Mouse (Mus musculus): ENCODE results near the gene Mrpl53. TPM values are rescaled to one million over a fixed set of nuclear protein-coding genes. Genes with fewer than 3 reads are reported as not detected.

The Mrpl53 gene
- total RNA-seq, 2 experiments from 2014 or later: 61.7 to 64.8 TPM

DNA sequence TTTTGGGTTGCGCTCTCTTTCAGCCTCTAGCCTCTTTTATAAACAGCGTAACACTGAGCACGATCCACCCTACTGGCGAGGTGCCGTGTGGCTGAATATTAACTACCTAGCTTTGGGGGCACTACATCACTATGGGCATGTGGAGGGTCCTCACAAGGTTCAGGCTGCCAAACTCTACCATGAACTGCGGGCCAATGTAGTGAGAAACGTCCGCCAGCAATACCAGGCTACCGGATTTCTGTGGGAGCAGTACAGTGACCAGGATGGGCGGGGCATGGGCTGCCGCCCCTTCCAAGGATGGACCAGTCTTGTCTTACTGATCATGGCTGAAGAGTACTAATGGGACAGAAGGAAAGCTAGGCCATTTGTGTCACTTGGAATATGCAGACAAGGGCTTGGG is 9.5 kb downstream of the Mrpl53 start:
- no peak for DNase-seq (ENCODE audit: low spot score in 2 of 2)
- intact Hi-C loops (cut with DNase I): loop anchor here (5.0 kb wide), 1 partner anchor 39 kb away; the partner anchor contains the start of genes 1700003E16Rik and Wdr54

DNA sequence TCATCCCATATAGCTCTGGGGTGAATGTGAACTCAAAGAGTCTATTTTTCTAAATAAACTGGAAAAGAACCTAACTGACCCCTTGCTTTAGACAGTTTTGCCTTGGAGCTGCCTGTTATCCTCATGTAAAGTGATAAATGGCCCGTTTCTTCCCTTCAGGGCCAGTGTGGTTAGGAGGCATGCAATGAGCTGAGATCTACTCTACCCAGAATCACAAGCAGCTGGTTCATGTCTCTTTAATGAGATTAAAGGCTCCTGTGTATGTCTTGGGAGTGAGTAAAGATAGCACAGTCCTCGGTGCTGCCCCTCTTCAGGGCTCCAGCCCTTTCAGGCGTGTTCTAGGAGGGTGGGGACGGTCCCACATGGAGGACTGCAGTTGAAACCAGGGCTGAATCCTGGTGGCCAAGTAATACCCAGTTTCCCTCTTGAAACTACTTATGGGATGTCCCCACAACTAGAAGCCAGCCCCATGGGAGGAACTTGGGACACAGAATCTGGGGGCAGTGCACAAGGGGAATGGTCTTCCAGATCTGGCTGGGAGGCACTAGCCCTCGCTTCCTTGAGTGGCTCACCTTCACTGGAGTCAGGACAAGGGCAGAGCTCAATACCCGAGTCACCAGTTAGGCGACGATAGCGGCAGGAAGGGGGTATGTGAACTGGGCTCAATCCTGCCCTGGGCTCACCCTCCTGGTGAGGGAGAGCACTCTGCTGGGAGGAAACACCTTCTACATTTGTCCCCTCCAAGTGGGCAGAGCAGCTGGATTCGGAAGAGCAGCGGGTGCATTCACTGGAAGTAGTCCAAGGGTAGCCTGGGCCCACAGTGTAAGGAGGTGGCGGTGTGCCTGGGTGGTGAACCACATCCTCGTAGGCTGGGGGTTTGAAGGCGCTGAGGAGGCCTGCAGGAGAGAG is 10.2 kb downstream of the Mrpl53 start:
- no peak for DNase-seq (ENCODE audit: low spot score in 2 of 2)
- intact Hi-C loops (cut with DNase I): loop anchor here (5.0 kb wide), 1 partner anchor 38 kb away; the partner anchor contains the start of genes 1700003E16Rik and Wdr54

- no peak for DNase-seq (ENCODE audit: low spot score in 2 of 2)
- intact Hi-C loops (cut with DNase I): loop anchor here (5.0 kb wide), 1 partner anchor 38 kb away; the partner anchor contains the start of genes 1700003E16Rik and Wdr54
These were observed 10.9 kb downstream of the Mrpl53 start for GRCm38 (mm10) chr6:83119734-83120051.

DNA sequence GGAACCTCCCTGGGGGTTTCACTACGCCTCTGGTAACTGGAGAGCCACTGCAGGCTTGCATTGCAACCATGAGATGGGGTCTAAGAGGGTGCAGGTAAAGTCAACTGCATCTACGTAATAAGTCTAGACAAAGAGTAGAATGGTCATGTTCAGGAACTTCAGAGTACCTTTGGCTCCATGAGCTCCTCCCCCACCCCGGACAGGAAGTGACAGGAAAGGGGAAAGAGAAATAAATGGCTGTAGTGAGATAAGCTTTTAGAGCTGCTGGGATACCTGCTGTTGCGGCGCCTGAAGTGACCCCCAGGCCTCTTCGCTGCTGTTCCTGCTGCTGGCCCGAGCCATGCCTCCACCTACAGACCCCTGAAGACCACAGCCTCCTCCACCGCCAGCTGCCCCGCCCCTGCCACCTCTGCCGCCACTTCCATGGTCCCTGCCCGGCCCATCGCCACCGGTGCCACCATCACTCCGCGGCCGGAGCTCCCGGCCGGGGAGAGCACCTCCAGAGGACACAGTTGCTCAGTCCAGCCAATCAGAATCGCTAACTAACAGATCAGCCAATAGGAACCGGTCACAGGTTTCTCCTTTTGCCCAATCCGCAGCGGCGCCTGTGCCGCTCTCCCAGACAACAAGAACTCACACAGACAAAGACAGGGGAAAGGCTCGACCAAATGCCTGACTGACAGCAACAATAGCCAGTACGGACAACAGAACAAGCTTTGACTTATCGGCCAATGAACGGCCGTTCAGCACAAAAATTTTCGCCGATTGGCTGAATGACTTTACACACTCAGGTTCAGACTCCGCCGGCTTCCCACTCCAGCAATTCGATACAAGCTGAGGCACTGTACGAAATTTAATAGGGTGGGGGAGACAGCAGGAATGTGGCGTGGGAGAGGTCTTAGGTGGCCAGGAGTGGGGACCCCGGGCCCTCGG is 12.4 kb downstream of the Mrpl53 start, which contains the start of gene Wbp1:
TSS of gene Wbp1 (minus strand) at position 630 of the 933 bp plus-strand sequence.
- intact Hi-C loops (cut with DNase I): no loop called here
- peak; percentile 96 to 99 for DNase-seq (ENCODE audit: low spot score in 2 of 2)

GRCm38 (mm10) chr6:83121863-83122710 is 13.2 kb downstream of the Mrpl53 start:
- no peak for DNase-seq (ENCODE audit: low spot score in 2 of 2)
- intact Hi-C loops (cut with DNase I): no loop called here

- intact Hi-C loops (cut with DNase I): no loop called here
- DNase-seq (ENCODE audit: low spot score in 2 of 2): no peak
These were observed 14.1 kb downstream of the Mrpl53 start for GRCm38 (mm10) chr6:83122961-83123360.

DNA sequence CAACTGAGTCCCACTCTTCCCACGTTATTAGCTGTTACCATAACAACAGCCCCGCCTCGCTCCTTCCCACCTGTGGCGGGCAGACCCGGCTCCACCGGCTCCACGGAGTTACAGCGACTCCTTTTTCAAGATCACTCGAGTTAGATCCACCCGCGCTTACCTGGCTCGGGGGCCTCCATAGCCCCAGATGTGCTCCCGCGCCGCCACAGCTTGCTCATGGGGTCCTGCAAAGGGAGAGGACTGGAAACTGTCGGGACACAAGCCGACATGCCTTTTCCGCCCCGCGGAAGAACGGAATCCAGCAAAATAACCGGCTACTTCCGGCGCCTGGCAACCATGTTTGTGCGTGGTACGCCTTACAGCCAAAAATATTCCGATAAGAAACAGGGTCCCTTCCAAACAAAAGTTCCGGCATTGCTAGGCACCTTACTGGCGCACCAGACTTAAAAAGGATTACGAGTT is 16.0 kb downstream of the Mrpl53 start:
- DNase-seq (ENCODE audit: low spot score in 2 of 2): peak; percentile 89 to 94
- intact Hi-C loops (cut with DNase I): no loop called here

DNA sequence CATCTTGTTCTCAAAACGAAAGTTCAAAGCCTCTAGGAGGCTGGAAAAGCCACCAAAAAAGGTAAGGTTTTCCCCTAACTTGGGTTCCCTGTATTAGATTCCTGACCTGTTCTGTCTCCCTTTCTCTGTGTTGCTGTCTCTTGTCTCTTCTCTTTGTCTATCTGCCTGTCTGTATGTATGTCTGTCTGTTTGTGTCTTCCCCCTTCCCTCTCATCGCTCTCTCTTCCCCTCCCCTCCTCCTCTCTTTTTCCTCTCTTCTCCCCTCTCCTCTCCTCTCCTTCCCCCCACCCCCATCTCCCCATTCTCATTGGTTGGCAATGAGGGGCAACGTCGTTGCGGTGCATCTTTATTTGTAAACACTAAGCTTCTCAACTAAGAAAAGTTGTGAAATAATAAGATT is 16.5 kb downstream of the Mrpl53 start, which contains the start of gene Ino80b:
TSS of gene Ino80b (minus strand) at position 101 of the 400 bp plus-strand sequence.
- no peak for DNase-seq (ENCODE audit: low spot score in 2 of 2)
- intact Hi-C loops (cut with DNase I): no loop called here

- intact Hi-C loops (cut with DNase I): no loop called here
- DNase-seq (ENCODE audit: low spot score in 2 of 2): no peak
These were observed 18.6 kb downstream of the Mrpl53 start for GRCm38 (mm10) chr6:83127419-83127818.

DNA sequence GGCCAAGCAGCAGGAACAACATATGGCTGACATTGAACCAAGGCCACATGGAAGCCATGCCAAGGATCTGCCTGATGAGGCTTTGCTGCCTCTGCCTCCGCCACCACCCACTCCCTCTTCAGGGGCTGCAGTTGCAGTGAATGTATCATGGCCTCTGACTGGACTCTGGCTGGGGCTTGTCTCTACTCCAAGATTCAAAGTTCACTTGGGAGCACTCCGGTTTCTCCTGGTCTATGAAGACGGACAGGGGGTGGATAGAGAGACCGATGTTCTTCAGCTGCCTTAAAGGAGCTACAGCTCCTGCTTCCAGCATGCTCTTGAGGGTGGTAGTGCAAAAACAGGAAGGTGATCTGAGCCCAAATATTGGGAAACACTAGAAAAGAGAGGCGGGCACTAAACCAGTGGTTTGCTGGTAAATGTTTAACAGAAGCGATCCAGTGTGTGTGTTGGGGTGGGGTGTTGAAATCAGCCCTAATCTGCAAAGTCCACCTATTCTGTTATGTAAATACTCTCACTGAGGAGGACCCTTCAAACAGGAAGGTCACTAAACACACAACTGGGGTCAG is 22.7 kb downstream of the Mrpl53 start:
- intact Hi-C loops (cut with DNase I): no loop called here
- DNase-seq (ENCODE audit: low spot score in 2 of 2): no peak

DNA sequence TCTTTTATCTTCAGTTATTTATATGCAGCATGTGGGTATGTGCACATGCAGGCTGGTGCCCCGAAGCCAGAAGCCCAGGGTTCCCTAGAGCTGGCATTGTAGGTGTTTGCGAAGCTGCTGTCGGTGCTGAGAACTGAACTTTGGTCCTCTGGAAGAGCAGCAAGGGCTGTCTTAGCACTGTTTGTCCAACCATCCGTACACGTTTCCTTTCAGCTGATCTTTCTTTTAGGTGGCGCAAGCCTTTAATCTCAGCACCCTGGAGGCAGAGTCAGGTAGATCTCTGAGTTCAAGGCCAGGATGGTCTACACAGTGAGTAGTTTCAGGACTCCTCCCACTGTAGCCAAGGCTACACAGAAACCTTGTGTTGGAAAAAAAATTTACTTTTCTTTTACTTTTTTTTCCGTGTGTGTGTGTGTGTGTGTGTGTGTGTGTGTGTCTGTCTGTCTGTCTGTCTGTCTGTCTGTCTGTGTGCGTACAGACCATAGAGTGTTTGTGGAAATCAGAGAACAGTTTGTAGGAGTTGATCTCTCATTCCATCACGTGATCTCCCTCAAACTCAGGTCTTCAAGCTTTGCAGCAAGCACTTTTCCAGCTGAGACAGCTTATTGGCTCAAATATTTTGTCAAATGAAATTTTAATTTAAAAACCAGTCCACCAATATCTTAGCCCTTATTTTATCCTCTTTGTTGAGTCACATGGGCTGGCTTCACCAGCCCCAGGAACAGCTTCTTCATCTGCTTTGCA is 23.5 kb downstream of the Mrpl53 start:
- no peak for DNase-seq (ENCODE audit: low spot score in 2 of 2)
- intact Hi-C loops (cut with DNase I): no loop called here

DNA sequence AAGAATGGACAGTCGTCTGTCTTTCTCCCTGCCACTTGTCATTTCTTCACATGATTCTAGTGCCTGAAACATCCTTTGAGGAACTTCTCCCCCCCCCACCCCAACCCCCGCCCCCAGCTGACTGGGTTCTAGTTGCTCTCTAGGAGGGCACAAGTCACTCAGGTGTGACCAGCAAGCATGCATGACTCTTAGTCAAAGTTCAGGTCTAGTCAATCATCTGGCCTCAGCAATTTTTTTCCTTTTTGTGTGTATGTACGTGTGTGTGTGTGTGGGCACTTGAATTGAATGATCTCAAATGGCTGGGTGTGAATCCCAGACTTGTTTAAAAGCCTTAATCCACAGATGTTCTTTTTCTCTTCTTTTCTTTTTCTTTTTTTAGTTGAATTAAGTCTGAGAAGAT is 25.4 kb downstream of the Mrpl53 start:
- no peak for DNase-seq (ENCODE audit: low spot score in 2 of 2)
- intact Hi-C loops (cut with DNase I): no loop called here

DNA sequence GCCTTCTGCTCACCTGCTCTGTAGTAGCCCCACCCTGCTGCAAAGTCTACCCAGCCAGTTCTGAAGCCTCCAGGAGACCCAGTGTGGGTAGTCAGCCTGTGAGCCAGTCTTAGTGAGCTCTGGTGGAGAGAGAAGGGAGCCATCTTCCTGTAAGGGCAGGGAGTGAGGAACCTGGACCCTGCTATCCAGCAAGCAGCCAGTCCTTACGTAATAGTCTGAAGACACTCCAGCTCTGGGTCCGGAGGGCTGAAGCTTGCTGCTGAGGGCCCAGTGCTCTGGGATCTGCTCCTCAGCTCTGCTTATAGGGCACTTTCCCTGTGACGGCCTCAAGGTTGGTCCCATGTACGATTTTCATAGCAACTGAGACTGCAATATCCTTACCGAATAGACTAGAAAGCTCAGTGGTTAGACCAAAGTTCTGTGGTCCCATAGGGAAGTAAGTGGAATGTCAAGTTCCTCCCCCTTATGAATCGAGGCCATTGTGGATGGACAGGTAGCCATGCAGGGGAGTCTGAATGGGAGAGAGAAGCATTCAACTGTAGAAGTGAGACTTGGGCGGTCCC is 26.2 kb downstream of the Mrpl53 start, which contains the start of gene Rtkn:
TSS of gene Rtkn (plus strand) at position 513 of the 563 bp plus-strand sequence.
- intact Hi-C loops (cut with DNase I): no loop called here
- no peak for DNase-seq (ENCODE audit: low spot score in 2 of 2)

- no peak for DNase-seq (ENCODE audit: low spot score in 2 of 2)
- intact Hi-C loops (cut with DNase I): no loop called here
These were observed 26.8 kb downstream of the Mrpl53 start for GRCm38 (mm10) chr6:83135571-83136161.

DNA sequence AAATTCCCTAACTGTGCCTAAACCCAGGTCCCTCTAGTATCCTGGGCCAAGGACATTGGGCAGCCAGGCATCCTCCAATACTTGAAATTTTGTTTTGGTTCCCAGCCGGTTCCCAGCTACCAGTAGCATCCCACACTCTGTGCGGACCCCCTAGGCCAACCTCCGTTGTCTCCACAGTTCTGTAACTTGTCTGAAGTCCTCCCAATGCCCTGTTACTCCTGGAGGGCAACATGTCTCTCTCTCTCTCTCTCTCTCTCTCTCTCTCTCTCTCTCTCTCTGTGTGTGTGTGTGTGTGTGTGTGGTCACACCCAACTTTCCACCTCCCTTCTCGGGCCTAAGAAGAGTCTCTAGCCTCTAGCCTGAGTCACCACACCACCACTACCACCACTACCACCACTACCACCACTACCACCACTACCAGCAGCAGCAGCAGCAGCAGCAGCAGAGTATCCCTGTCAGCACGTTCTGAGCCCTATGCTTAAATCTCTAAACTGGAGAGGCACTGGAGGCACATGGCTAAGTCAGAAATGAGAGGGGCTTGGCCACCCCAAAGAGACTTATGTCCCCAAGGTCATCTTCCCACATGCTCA is 27.5 kb downstream of the Mrpl53 start:
- intact Hi-C loops (cut with DNase I): no loop called here
- no peak for DNase-seq (ENCODE audit: low spot score in 2 of 2)

DNA sequence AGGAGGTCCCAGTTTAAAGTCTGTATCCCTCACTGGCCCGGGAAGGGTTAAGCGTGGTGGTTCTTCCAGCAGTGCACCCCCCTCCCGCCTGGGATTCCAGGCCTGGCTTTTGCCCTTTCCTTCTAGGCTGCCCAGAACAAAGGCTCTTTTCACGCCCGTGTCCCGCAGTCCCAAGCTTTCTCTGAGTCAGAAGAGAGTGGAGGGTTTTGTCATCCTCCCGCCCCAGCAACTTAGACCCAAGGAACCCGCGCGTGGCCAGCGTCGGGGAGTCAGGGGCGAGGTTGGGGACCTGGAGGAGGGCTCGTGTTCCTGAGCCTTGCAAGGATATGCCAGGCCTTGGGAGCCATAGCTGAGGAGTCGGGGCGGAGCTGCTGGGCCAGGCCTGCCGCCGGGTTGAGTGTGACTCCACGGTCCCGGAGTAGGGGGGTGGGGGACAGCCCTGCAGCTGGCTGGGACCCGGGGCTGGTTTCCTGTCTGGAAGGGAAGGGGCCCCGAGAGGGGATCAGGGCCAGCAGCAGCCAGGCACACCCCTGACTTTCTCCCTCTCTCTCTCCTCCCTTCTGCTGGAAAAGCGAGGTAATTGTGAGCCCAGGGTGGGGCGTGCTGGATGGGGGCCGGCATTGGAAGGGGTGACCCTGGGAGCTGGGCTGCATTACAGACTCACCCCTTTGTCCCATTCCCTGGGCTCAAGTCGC is 28.2 kb downstream of the Mrpl53 start:
- intact Hi-C loops (cut with DNase I): no loop called here
- DNase-seq (ENCODE audit: low spot score in 2 of 2): no peak

Measured in left cerebral cortex, postnatal 14 days (tissue).